Mouse (Mus musculus): ENCODE data around the gene Pdzd11.
A peak's percentile ranks its signal among the peaks of the same experiment; 100 is the strongest.

Pdzd11 gene

GRCm38 (mm10) chrX:100625802-100626793, at the start of gene Pdzd11:
Gene Pdzd11, minus strand, starts transcription at chrX:100626568.
- peak; percentile 92 for DNase-seq (ENCODE audit: low read depth, low spot score)

- no peak for DNase-seq (ENCODE audit: low read depth, low spot score)
Observed at GRCm38 (mm10) chrX:100664825-100665224, 38.5 kb upstream of the Pdzd11 start.

- DNase-seq (ENCODE audit: low read depth, low spot score) = peak; percentile 2
Observed at GRCm38 (mm10) chrX:100652848-100653247, 26.5 kb upstream of the Pdzd11 start.

- no peak for DNase-seq (ENCODE audit: low read depth, low spot score)
Observed at GRCm38 (mm10) chrX:100638477-100638876, 12.1 kb upstream of the Pdzd11 start.

GRCm38 (mm10) chrX:100629076-100629475, 2.7 kb upstream of the Pdzd11 start:
- no peak for DNase-seq (ENCODE audit: low read depth, low spot score)

GRCm38 (mm10) chrX:100625546-100625801, 894 bp downstream of the Pdzd11 start, which contains the start of gene Kif4:
Gene Kif4, plus strand, starts transcription at chrX:100625737.
- no peak for DNase-seq (ENCODE audit: low read depth, low spot score)

GRCm38 (mm10) chrX:100625146-100625545, 1.2 kb downstream of the Pdzd11 start:
- no peak for DNase-seq (ENCODE audit: low read depth, low spot score)

- no peak for DNase-seq (ENCODE audit: low read depth, low spot score)
Observed at GRCm38 (mm10) chrX:100624242-100624641, 2.1 kb downstream of the Pdzd11 start.

- DNase-seq (ENCODE audit: low read depth, low spot score) = no peak
Observed at GRCm38 (mm10) chrX:100621366-100621765, 5.0 kb downstream of the Pdzd11 start.

- no peak for DNase-seq (ENCODE audit: low read depth, low spot score)
Observed at GRCm38 (mm10) chrX:100618488-100618887, 7.9 kb downstream of the Pdzd11 start.

- no peak for DNase-seq (ENCODE audit: low read depth, low spot score)
Observed at GRCm38 (mm10) chrX:100605314-100605713, 21.1 kb downstream of the Pdzd11 start, which contains the start of gene Arr3. Gene Arr3, plus strand, starts transcription at chrX:100605497.

GRCm38 (mm10) chrX:100599755-100600154, 26.6 kb downstream of the Pdzd11 start:
- DNase-seq (ENCODE audit: low read depth, low spot score) = no peak

GRCm38 (mm10) chrX:100597439-100597838, 28.9 kb downstream of the Pdzd11 start:
- peak; percentile 29 for DNase-seq (ENCODE audit: low read depth, low spot score)

- DNase-seq (ENCODE audit: low read depth, low spot score) = no peak
Observed at GRCm38 (mm10) chrX:100594791-100595190, 31.6 kb downstream of the Pdzd11 start, which contains the start of gene P2ry4. Gene P2ry4, minus strand, starts transcription at chrX:100594869.
